Mouse (Mus musculus): Measurements from ENCODE around the gene Gm11634.

GRCm38 (mm10) chr11:101644591-101644990, 45.5 kb upstream of the Gm11634 start:
- no peak for TF ChIP-seq POLR2A (IDR thresholded peaks at IDR 0.05; ENCODE audit: low read depth, low read length)
- no peak for TF ChIP-seq CTCF (IDR thresholded peaks at IDR 0.05; ENCODE audit: extremely low read depth, insufficient read depth, insufficient read length, insufficient replicate concordance)

Data from spleen, adult 2 months (tissue).